Mouse (Mus musculus): ENCODE measurements at regions not wholly inside any gene's neighbourhood (a gene's known extent, or its start where the extent isn't known, plus 50 kb on each side); places are given as distances from the start of the nearest gene placed in this dataset.
A peak's percentile ranks its signal among the peaks of the same experiment; 100 is the strongest.
"Not testable (repeated sequence)": the region's sequence is repeated elsewhere in the genome, so short reads cannot be mapped to it uniquely, and the experiment has no call there.

DNA sequence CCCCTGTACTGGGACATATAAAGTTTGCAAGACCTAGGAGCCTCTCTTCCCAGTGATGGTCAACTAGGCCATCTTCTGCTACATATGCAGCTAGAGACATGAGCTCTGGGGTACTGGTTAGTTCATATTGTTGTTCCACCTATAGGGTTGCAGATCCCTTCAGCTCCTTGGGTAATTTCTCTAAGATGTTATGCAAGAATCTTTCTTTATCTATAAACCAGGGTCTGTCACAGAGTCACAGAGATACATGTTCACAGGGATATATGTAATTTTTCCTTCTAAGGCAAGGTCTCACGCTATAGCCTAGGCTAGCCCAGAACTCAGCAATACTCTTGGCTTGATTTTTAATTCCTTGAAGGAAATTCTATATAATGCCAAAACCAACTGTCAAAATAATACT is 56.9 kb downstream of the Zfp36l1 start:
- not testable (repeated sequence) for DNase-seq

DNA sequence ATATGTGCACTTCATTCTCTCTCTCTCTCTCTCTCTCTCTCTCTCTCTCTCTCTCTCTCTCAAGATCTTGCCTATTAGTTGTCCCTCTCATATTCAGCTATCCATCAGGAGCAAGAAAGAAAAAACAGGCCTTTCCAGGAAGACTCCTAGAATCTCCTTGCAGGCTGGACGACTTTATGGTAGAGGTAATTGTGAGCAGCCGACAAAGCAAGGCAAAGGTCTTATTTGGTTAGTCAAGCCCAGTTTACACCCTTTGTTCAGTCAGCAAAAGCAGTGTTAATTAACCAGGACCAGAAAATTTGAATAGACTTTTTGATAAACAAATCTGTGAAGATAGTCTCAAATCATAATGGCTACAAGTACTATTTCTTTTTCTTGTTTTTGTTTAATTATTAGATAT is 57.4 kb downstream of the Zfp36l1 start:
- no peak for DNase-seq

DNA sequence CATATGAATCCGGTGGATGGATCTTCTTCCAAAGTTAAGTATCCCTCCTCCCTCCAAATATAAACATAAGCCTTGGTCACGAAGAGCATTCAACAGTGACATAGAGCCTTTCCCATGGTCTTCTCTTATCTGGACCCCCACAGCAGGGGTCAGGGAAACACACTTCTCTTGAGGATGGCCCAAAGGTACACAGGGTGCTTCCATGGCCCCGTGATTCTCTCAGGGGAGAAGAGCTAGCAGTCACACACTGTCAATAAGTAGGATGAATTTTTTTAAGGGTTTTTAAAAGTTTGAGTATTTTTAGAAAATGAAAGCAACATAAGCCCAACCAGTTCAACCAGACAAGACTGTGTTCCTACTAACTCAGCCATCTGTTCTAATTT is 58.2 kb downstream of the Zfp36l1 start:
- DNase-seq: no peak

DNA sequence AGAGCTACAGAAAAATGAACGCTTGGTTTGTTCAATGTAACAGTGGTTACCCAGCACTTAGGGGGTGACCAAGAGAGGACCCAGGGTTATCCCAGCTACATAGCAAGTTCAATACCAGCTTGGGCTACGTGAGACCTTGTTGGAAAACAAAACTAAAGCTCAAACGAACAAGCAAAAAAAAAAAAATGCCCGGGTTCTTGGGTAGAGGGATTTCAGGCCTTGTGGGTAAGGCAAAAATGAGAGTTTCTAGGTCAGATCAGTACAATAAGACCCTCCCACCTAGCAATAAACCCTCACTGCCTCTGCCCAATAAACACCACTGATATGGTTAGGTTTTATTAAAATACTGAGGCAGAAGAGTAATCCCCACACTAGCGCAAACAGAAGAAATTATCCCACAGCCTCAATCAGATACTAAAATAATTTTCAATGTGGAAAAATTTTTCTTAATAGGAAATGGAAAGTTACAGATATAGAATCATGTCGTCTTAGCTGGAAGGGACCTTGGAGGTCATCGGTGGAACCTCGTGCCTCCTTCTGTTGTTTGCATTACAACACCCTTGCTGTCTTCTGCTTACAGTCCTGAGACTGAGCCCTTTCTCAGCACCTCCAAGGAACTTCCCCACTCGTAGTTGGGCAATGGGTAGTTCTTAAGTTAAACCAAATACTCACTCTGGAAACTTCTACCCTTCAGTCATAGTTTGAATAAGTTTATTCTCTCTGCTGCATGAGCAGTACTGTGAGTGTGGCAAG is 58.7 kb downstream of the Zfp36l1 start:
- DNase-seq: no peak

- DNase-seq: no peak
Measured at GRCm38 (mm10) chr12:80048215-80048979, 64.4 kb downstream of the Zfp36l1 start.

- peak; percentile 57 for DNase-seq
Measured at GRCm38 (mm10) chr12:80046625-80047303, 66.0 kb downstream of the Zfp36l1 start.

DNA sequence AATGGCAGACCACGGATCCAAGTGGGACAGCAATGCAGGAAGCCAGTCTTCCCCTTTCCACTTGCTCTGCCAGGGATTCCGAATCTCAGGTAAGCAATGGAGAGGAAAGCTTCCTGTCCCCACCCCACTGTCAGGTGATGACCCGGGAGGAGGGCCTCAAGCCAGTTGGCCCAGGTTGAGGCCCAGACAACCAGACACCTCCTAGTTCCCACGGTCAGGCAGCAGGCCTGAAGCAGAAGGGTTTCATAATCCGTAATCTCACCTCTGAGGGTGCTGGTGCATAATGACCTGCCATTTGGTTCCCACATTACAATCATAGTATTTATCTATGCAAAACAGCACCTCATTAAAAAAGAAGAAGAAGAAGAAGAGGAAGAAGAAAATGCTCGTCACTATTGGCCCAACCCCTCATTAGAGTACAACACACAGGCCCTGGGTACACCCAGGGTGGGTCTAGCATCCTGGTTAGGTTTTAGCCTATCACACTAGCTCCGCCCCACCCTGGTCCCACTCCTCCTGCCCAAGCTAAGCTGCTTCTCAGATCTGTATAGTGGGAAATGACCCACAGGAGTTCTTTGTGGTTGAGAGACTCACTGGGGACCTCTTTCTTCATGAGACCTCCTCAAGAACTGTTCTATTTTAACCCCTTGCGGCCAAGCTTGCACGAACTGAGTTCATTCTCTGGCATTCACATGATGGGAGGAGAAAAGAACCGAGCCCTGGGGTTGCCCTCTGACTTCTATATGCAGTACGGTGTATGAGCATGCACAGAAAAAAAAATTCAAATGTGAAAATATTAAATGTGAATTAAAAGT is 71.1 kb downstream of the Zfp36l1 start:
- DNase-seq: no peak

DNA sequence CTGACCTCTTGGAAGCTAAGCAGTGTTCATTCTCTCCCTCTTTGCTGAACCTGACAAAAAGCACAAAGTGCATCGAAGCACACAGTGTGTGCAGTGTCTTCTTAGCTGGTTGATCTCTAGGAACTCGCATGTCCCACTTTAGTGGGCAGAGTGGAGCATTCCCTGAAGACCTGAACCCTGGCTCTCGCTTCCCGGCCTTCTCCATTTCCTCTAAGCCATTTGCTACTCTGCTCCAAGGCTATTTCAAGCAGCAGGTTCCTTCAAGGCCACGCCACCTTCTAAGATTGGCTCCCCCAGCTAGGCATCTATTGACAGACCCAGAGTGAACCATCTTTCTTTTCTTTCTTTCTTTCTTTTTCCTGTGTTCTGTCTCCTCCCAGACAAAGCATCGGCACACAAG is 71.8 kb downstream of the Zfp36l1 start:
- DNase-seq: no peak

DNA sequence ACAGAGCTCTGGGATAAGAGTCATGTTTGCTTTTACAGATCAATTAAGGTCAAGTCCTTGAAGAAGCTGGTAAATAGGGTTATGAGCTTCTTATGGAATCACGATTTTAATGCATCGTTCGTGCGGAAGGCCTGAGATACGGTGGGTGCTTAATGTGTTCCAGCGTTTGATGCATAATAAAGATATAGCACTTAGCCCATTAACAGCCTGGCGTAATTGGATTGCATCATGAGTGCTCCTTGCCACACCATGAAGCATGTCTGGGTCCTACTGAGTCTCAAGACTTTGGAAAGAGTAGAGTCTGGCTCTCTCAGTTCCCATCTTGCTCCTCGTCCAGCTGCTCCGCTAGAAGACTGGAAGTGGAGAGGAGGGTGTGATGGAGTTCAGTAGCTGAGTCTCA is 72.6 kb downstream of the Zfp36l1 start:
- DNase-seq: no peak

- DNase-seq: no peak
Measured at GRCm38 (mm10) chr12:80039150-80039549, 73.7 kb downstream of the Zfp36l1 start.

DNA sequence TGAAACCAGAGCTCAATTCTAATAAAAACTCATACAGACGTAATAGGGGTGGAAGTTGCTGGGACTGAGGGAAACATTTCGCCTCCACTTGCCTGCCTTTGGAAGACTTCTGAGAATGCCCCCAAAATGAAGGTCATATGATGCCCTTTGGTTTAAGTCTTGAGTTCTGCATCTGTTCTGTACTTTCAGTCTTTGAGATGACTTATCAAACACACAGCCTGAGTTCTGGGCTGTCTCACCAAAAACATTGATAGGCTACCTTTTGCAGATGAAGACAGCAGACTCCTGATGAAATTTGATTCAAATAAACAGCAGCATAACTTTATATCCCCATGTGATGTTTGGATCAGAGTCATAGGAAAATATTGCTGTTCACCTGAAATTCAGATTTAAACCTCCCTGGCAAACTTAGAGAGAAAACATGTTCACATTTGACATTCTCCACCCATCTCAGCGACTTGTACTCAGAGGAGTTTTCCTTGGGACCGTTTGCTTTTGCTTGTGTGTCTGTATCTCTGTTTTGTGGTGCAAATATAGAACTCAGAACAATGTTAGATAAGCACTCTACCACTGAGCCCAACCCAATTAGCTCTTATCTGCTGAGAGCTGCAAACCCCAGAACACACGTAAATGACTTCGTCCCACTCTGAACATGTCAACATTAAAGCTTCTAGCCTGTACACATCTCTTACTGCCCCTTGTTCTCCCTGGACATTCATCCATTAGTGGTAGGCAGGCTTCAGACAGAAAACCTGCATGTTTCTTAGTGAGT is 77.1 kb downstream of the Zfp36l1 start:
- no peak for DNase-seq

GRCm38 (mm10) chr12:80034963-80035411 is 77.8 kb downstream of the Zfp36l1 start:
- no peak for DNase-seq

DNA sequence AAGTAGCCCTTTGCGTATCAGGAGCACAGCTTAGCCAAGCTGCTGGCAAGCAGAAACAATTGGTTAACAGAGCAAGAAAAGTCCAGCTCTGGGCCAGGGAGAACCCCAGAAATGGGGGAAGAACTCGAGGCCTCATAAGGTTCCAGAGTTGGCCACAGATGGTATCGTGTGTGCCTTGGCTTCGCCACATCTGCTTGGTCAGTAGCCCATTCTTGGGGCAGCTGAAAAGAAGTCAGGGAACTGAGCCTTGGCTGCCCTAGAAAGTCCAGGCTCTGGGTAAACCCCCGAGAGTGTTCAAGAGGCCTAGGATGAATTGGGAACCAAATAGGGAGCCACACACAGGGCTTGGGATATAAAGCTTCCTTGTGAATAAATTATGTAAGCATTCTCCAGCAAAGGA is 78.7 kb downstream of the Zfp36l1 start:
- DNase-seq: no peak

DNA sequence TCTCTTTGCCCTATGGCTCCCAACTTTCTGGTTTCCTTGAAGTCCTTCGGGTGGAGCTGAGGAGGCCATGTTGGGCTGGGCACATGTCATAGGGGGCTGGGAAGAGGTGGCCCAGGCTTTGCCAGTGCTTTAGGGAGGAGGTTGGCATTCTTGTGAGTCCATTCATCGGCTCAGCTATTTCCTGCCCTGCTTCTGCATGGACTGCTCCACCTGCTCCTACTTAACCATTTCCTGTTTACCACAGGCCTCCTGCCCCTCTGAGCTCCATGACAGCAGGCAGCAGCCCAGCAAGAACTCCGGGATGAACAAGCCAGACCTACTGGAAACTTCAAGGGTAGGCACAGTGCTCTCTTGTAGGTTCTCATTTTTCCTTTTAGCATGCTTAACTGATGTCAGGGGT is 80.3 kb downstream of the Zfp36l1 start:
- no peak for DNase-seq

GRCm38 (mm10) chr12:80028301-80028700 is 84.5 kb downstream of the Zfp36l1 start:
- no peak for DNase-seq

DNA sequence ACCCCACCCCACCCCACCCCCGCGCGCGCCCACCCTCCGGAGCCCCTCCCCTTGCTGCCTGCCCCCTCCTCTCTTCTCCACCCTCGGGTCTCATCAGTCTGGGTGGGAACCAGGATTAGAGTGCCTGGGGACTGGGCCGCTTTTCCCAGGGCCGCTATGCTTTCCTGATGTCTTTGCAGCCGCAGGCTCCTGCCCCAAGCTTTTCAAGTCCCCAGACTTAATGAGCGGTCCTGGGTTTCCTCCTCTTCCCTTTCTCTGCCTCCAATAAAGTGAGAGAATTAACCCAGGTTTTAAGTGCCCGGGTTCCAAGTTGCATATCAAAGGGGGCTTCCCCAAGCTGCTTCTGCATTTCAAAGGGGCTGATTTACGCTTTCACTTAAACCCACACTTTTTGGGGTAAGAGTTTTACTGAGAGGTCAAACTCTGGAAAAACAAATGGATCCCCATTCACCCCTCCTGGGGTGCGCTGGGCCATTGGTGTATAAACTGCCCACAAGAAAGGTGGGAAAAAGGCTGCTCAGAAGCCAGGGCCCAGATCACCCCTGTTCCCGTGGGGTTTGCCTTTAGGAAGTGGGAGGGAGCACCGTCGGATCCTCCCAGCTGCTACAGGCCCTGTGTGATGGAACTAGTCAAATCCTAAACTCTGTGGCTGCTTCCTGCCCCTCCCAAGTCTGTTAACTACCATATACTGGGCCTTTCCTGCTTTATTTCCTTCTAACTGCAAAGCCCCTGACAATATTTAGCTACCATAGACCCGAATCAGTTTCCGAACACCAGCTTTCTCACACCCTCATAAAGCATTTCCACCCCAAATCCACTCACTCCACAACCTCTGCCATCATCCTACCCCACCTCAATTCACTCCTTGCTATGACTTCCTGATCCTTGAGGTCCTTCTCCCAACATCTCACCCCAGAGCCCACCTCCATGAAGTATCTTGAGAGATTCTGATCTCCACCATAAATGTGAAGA is 89.4 kb downstream of the Zfp36l1 start:
- DNase-seq: no peak

GRCm38 (mm10) chr12:80022181-80023106 is 90.4 kb downstream of the Zfp36l1 start:
- DNase-seq: no peak

DNA sequence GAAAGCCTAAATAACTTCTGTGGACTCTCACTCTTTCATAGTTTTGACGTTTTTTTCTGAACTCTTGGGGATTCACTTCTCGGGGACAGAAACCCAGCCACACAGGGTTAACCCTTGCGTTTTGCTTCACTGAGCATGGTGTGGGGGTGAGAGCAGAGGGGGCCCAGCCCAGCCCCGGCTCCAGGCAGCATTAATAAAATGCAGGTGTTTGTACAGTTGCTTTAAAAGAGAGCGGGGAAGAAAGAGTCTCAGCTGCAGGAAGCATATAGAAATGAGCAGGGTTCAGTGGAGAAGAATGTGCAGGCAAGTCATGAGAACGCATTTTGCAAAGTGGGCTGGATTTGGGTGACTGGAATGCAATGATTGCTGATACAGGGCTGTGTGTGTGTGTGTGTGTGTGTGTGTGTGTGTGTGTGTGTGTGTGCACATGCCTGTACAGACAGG is 91.8 kb downstream of the Zfp36l1 start:
- DNase-seq: no peak

GRCm38 (mm10) chr12:80018086-80018485 is 94.7 kb downstream of the Zfp36l1 start:
- DNase-seq: no peak
